Mouse (Mus musculus) CH12.LX (cell line): ENCODE results near the gene Papss2. TPM values are rescaled to one million over a fixed set of nuclear protein-coding genes. Genes with fewer than 3 reads are reported as not detected.

ENCODE experiments used
- DNase-seq: peaks from one replicate; pipeline ENCODE4 v3.0.0-alpha.2; 2013; ENCODE audit errors: extremely low read depth
- H3K27ac ChIP-seq: 2 replicates; pipeline ENCODE4 v1.5.1; 2012; ENCODE audit warnings: low read depth, mild to moderate bottlenecking, control low read depth, moderate library complexity; ENCODE audit not compliant: insufficient read depth
- H3K27me3 ChIP-seq: replicated peaks from 2 replicates; pipeline ENCODE3; 2012; ENCODE audit warnings: inconsistent platforms
- H3K36me3 ChIP-seq, 2 experiments: replicated peaks in 1 of 2; 2 replicates each; pipeline versions ENCODE3 to v1.6.1; 2012; ENCODE audit warnings: inconsistent platforms in 1 of 2, low read length in 1 of 2, mild to moderate bottlenecking in 1 of 2, mixed read lengths in 1 of 2, moderate library complexity in 1 of 2; ENCODE audit not compliant: control insufficient read depth in 1 of 2, insufficient read depth in 1 of 2
- H3K4me1 ChIP-seq, 2 experiments: 2 replicates each; pipeline ENCODE4 v1.6.1; 2012; ENCODE audit warnings: inconsistent platforms in 1 of 2, moderate library complexity in 1 of 2; ENCODE audit not compliant: insufficient read depth in 2 of 2, control insufficient read depth in 1 of 2
- H3K4me2 ChIP-seq: 2 replicates; pipeline ENCODE4 v1.6.1; 2012; ENCODE audit warnings: low read depth, mild to moderate bottlenecking, control low read depth; ENCODE audit not compliant: poor library complexity, insufficient read depth, severe bottlenecking
- H3K4me3 ChIP-seq, 3 experiments: fragments of 150-350 bp in 1 of 3; sonication (generic) in 1 of 3; replicated peaks in 1 of 3; 2 replicates each; pipeline versions ENCODE3 to v1.5.1; 2011 to 2012; ENCODE audit warnings: low read depth in 2 of 3, low read length in 2 of 3, mild to moderate bottlenecking in 2 of 3, moderate library complexity in 2 of 3, control low read depth in 1 of 3, improper control_type of control experiment in 1 of 3, inconsistent platforms in 1 of 3, mixed read lengths in 1 of 3; ENCODE audit not compliant: poor library complexity in 1 of 3
- H3K79me2 ChIP-seq: replicated peaks from 2 replicates; pipeline ENCODE4 v1.6.1; 2012; ENCODE audit warnings: mild to moderate bottlenecking, moderate library complexity; ENCODE audit not compliant: control insufficient read depth, poor library complexity, insufficient read depth, severe bottlenecking; ENCODE audit errors: extremely low read depth
- H3K9ac ChIP-seq: 2 replicates; pipeline ENCODE4 v1.6.1; 2012; ENCODE audit warnings: low read depth, mild to moderate bottlenecking, control low read depth, moderate library complexity; ENCODE audit not compliant: insufficient read depth
- H3K9me3 ChIP-seq: replicated peaks from 2 replicates; pipeline ENCODE3; 2012; ENCODE audit warnings: low read length, inconsistent platforms, mixed read lengths
- CHD1 ChIP-seq: IDR thresholded peaks from 2 replicates; pipeline ENCODE4 v1.6.1; 2012; ENCODE audit warnings: low read depth, low read length, improper control_type of control experiment, inconsistent platforms
- CTCF ChIP-seq, 2 experiments: IDR thresholded peaks in 1 of 2; conservative IDR thresholded peaks in 1 of 2; 2 replicates each; pipeline ENCODE4 v1.5.1; 2011 to 2012; ENCODE audit warnings: low read depth in 2 of 2, low read length in 2 of 2, improper control_type of control experiment in 1 of 2, inconsistent platforms in 1 of 2, mild to moderate bottlenecking in 1 of 2, moderate library complexity in 1 of 2
- E2F4 ChIP-seq: IDR thresholded peaks from 2 replicates; pipeline ENCODE4 v1.6.1; 2011; ENCODE audit warnings: low read depth, low read length, improper control_type of control experiment; ENCODE audit not compliant: insufficient replicate concordance
- ELF1 ChIP-seq: IDR thresholded peaks from 2 replicates; pipeline ENCODE4 v1.6.1; 2014; ENCODE audit warnings: low read depth, mild to moderate bottlenecking, inconsistent platforms, low read length, improper control_type of control experiment
- ETS1 ChIP-seq: conservative IDR thresholded peaks from 2 replicates; pipeline ENCODE4 v1.6.1; 2012; ENCODE audit warnings: low read depth, mild to moderate bottlenecking, inconsistent platforms, low read length, improper control_type of control experiment, moderate library complexity
- HCFC1 ChIP-seq: IDR thresholded peaks from 2 replicates; pipeline ENCODE4 v1.6.1; 2012; ENCODE audit warnings: low read depth, mild to moderate bottlenecking, inconsistent platforms, low read length, improper control_type of control experiment
- IRF4 ChIP-seq: IDR thresholded peaks from 2 replicates; pipeline ENCODE4 v1.6.1; 2014; ENCODE audit warnings: low read depth, mild to moderate bottlenecking, inconsistent platforms, low read length, improper control_type of control experiment
- JUN ChIP-seq: IDR thresholded peaks from 2 replicates; pipeline ENCODE4 v1.6.1; 2011; ENCODE audit warnings: low read depth, mild to moderate bottlenecking, low read length, improper control_type of control experiment, moderate library complexity; ENCODE audit not compliant: insufficient read depth
- KAT2A ChIP-seq: IDR thresholded peaks from 2 replicates; pipeline ENCODE4 v1.6.1; 2012; ENCODE audit warnings: low read length, improper control_type of control experiment, inconsistent platforms; ENCODE audit not compliant: insufficient replicate concordance
- MAZ ChIP-seq: IDR thresholded peaks from 2 replicates; pipeline ENCODE4 v1.6.1; 2012; ENCODE audit warnings: low read depth, mild to moderate bottlenecking, inconsistent platforms, low read length, improper control_type of control experiment, moderate library complexity
- NELFE ChIP-seq: IDR thresholded peaks from 2 replicates; pipeline ENCODE4 v1.6.1; 2011; ENCODE audit warnings: low read depth, low read length, improper control_type of control experiment
- NRF1 ChIP-seq: IDR thresholded peaks from 2 replicates; pipeline ENCODE4 v1.6.1; 2014; ENCODE audit warnings: low read depth, mild to moderate bottlenecking, inconsistent platforms, low read length, improper control_type of control experiment, moderate library complexity
- POLR2AphosphoS2 ChIP-seq: IDR thresholded peaks from 2 replicates; pipeline ENCODE4 v1.6.1; 2011; ENCODE audit warnings: low read depth, low read length, improper control_type of control experiment
- UBTF ChIP-seq: IDR thresholded peaks from 2 replicates; pipeline ENCODE4 v1.6.1; 2012; ENCODE audit warnings: low read depth, mild to moderate bottlenecking, inconsistent platforms, low read length, improper control_type of control experiment, moderate library complexity
- USF1 ChIP-seq: IDR thresholded peaks from 2 replicates; pipeline ENCODE4 v1.6.1; 2014; ENCODE audit warnings: low read depth, mild to moderate bottlenecking, inconsistent platforms, low read length, improper control_type of control experiment
- USF2 ChIP-seq: conservative IDR thresholded peaks from 2 replicates; pipeline ENCODE4 v1.6.1; 2011; ENCODE audit warnings: low read depth, low read length, improper control_type of control experiment
- ZMIZ1 ChIP-seq: IDR thresholded peaks from 2 replicates; pipeline ENCODE4 v1.6.1; 2012; ENCODE audit warnings: low read depth, mild to moderate bottlenecking, inconsistent platforms, low read length, improper control_type of control experiment
- ZNF384 ChIP-seq: IDR thresholded peaks from 2 replicates; pipeline ENCODE4 v1.6.1; 2012; ENCODE audit warnings: low read depth, low read length, improper control_type of control experiment, inconsistent platforms
- dilution Hi-C: fragments of 300-500 bp; cut with MboI; formaldehyde crosslinking; loops from 2 replicates; pipeline ENCODE4 v1.14.3; 2020; ENCODE audit warnings: low sequenced_read_pairs; ENCODE audit not compliant: extremely low pct_unique_long_range_greater_than_20kb, extremely low pct_ligation_motif_present
- in situ Hi-C: fragments of 300-500 bp; cut with MboI; formaldehyde crosslinking; loops from 3 replicates; pipeline ENCODE4 v1.14.3; 2019; ENCODE audit warnings: low sequenced_read_pairs, low pct_ligation_motif_present, low pct_unique_long_range_greater_than_20kb, mixed read lengths
- polyA plus RNA-seq: library from polyadenylated mRNA; unstranded; fragments of >175 nt; gene quantifications from 2 replicates; pipeline ENCODE4 v1.2.1, GENCODE M21; 2012; ENCODE audit warnings: low read depth; ENCODE audit not compliant: insufficient read length
- total RNA-seq, 2 experiments: library from RNA; depleted of rRNA; stranded (reverse); fragments of 300-350 nt in 1 of 2; fragments of >200 nt in 1 of 2; gene quantifications; 2 replicates each; pipeline ENCODE4 v1.2.3; 2012 to 2014

The Papss2 gene
- total and polyA plus RNA-seq, 3 experiments, result 0.36 to 0.42 (median 0.39) TPM

GRCm38 (mm10) chr19:32653630-32654362 lies 58.2 kb downstream of the Papss2 start:
- Histone ChIP-seq H3K4me3 (no peak overlapping the region), H3K4me1 (peaks cover 0 to 8% of the 10 kb centered on the region in 2 experiments; a peak in 2 of 4 replicates)
- TF ChIP-seq ZMIZ1, result no peak
- TF ChIP-seq, all 38 proteins: peak for 0
- Histone ChIP-seq H3K9ac (no peak overlapping the region), H3K27ac (no peak overlapping the region), H3K27me3 (no peaks in the 10 kb centered on the region), H3K79me2 (no peaks in the 10 kb centered on the region), H3K36me3 (no peaks in the 10 kb centered on the region), H3K4me2 (no peak overlapping the region), H3K9me3 (no peaks in the 10 kb centered on the region)
- no peak for DNase-seq
- dilution Hi-C loops (no loop called here), in situ Hi-C loops (no loop called here)

- Histone ChIP-seq H3K27me3 (no peaks in the 10 kb centered on the region), H3K79me2 (no peaks in the 10 kb centered on the region), H3K27ac (no peak overlapping the region), H3K9me3 (no peaks in the 10 kb centered on the region), H3K4me2 (no peak overlapping the region), H3K4me1 (no peaks in the 10 kb centered on the region), H3K36me3 (peaks cover 5 to 24% of the 10 kb centered on the region in 2 experiments), H3K9ac (no peak overlapping the region), H3K4me3 (no peak overlapping the region)
- dilution Hi-C loops (no loop called here), in situ Hi-C loops (no loop called here)
- TF ChIP-seq USF2, result no peak
- no peak for TF ChIP-seq ELF1
- no peak for TF ChIP-seq NELFE
- DNase-seq, result no peak
Observed at GRCm38 (mm10) chr19:32659346-32659745, 63.8 kb downstream of the Papss2 start.

GRCm38 (mm10) chr19:32662936-32663335 lies 67.3 kb downstream of the Papss2 start:
- no peak overlapping the region for H3K27ac ChIP-seq
- TF ChIP-seq POLR2AphosphoS2 (no peak), ETS1 (no peak), IRF4 (no peak), CHD1 (no peak), UBTF (no peak), USF1 (no peak), E2F4 (no peak), KAT2A (no peak), ZMIZ1 (no peak), JUN (no peak), HCFC1 (no peak), MAZ (no peak), CTCF (conservative IDR thresholded peaks at IDR 0.05 in 1 of 2, IDR thresholded peaks at IDR 0.05 in 1 of 2; ENCODE audit: low read depth in 2 of 2, low read length in 2 of 2) (no peak), NRF1 (no peak), ZNF384 (no peak), NELFE (no peak)
- TF ChIP-seq, all 38 proteins: peak for 0
- Histone ChIP-seq H3K27me3 (no peaks in the 10 kb centered on the region), H3K36me3 (peaks cover 8 to 48% of the 10 kb centered on the region in 2 experiments), H3K79me2 (no peaks in the 10 kb centered on the region), H3K9me3 (no peaks in the 10 kb centered on the region), H3K4me1 (no peaks in the 10 kb centered on the region), H3K4me3 (no peak overlapping the region), H3K4me2 (no peak overlapping the region), H3K9ac (no peak overlapping the region)
- no peak for DNase-seq
- dilution Hi-C loops, result no loop called here
- in situ Hi-C loops, result no loop called here
